ENCODE assay signal across 8 mouse cellular contexts in the genomic region with DNA sequence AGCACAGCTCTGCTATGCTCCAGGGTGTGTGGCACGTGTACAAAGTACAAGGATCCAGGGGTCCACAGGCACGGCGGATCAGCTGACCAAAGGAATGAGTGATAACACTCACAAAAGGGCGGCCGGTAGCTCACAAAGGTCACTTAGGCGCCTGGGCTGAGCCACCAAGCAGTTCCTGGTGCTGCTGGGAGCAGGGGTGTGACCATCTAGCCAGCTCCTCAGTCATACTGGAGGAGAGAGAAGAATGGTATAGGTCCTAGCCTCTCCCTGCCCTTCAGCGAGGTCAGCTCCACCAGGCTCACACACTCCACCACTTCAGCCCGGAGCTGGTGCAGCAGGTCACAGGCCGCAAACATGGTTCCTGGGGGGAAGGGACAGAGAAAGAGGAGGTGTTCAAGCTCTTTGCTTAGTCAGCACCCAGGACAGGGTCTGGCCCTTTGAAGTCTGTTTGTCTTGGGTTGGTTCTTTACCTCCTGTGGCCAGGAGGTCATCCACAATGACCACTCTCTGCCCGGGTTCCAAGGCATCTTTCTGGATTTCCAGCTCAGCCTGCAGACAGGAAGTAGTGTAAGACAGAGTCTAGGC. TPM values are rescaled to one million over a fixed set of nuclear protein-coding genes. Genes with fewer than 3 reads are reported as not detected.
DNase-seq lines count a peak whose midpoint lies in the region; ATAC-seq lines count a peak whose summit lies in the region.

No protein-coding gene starts in this region.

- no peak for ATAC-seq in lung, embryonic 15.5 days (ENCODE audit: borderline replicate concordance, extremely low read depth, low FRiP score, low TSS enrichment)
- ATAC-seq in embryonic facial prominence, embryonic 12.5 days (ENCODE audit: insufficient number of reproducible peaks, insufficient read depth, low FRiP score, low TSS enrichment), result no peak
- no peak for ATAC-seq in stomach, embryonic 14.5 days (ENCODE audit: insufficient number of reproducible peaks, insufficient read depth, low FRiP score, low read depth)

- H3K36me3 ChIP-seq in lung, embryonic 15.5 days, result peaks cover 39% of the 10 kb centered on the region
- H3K36me3 ChIP-seq in embryonic facial prominence, embryonic 12.5 days, result peaks cover 52% of the 10 kb centered on the region
- H3K36me3 ChIP-seq in stomach, embryonic 14.5 days (ENCODE audit: control insufficient read depth, insufficient read depth, low read length), result peaks cover 39% of the 10 kb centered on the region

- no peaks in the 10 kb centered on the region for H3K9me3 ChIP-seq in lung, embryonic 15.5 days
- no peaks in the 10 kb centered on the region for H3K9me3 ChIP-seq in embryonic facial prominence, embryonic 12.5 days
- H3K9me3 ChIP-seq in stomach, embryonic 14.5 days (ENCODE audit: control insufficient read depth, low read depth, low read length), result no peaks in the 10 kb centered on the region

- H3K4me2 ChIP-seq in lung, embryonic 15.5 days, result peak overlapping the region; percentile 90
- peak overlapping the region; percentile 85; the same call in 1 of the 2 replicates for H3K4me2 ChIP-seq in embryonic facial prominence, embryonic 12.5 days (replicated peaks)
- peak overlapping the region; percentile 88 for H3K4me2 ChIP-seq in stomach, embryonic 14.5 days (replicated peaks; ENCODE audit: low read depth, low read length)

- peak overlapping the region; percentile 70; the same call in 1 of the 2 replicates for H3K4me3 ChIP-seq in lung, embryonic 15.5 days
- no peak overlapping the region for H3K4me3 ChIP-seq in embryonic facial prominence, embryonic 12.5 days
- no peak overlapping the region for H3K4me3 ChIP-seq in stomach, embryonic 14.5 days (ENCODE audit: low read depth, low read length)

- peak overlapping the region; percentile 27 for H3K27ac ChIP-seq in lung, embryonic 15.5 days
- no peak overlapping the region for H3K27ac ChIP-seq in embryonic facial prominence, embryonic 12.5 days
- peak overlapping the region; percentile 55; the same call in 1 of the 2 replicates for H3K27ac ChIP-seq in stomach, embryonic 14.5 days (ENCODE audit: low read length)

- no peak for DNase-seq in lung, postnatal 36 days
- peak; percentile 56 to 57 for DNase-seq in kidney, postnatal 36 days
- no peak for DNase-seq in adrenal gland, postnatal 10 days
- no peak for DNase-seq in spleen, postnatal 36 days (ENCODE audit: low spot score in 2 of 2)
- no peak for DNase-seq in layer of hippocampus, postnatal 10 days (ENCODE audit: low spot score in 2 of 2)

- peaks cover 33% of the 10 kb centered on the region for H3K4me1 ChIP-seq in lung, embryonic 15.5 days
- H3K4me1 ChIP-seq in embryonic facial prominence, embryonic 12.5 days, result peaks cover 38% of the 10 kb centered on the region
- peaks cover 32% of the 10 kb centered on the region for H3K4me1 ChIP-seq in stomach, embryonic 14.5 days (ENCODE audit: control insufficient read depth, insufficient read depth, low read length)

- WGBS in lung, embryonic 15.5 days, result 25% methylated on average over 10 of the region's 10 CpGs
- 49% methylated on average over 10 of the region's 10 CpGs for WGBS in embryonic facial prominence, embryonic 12.5 days
- 19% methylated on average over 10 of the region's 10 CpGs for WGBS in stomach, embryonic 14.5 days

- H3K9ac ChIP-seq in lung, embryonic 15.5 days, result no peak overlapping the region
- H3K9ac ChIP-seq in embryonic facial prominence, embryonic 12.5 days, result no peak overlapping the region
- no peak overlapping the region for H3K9ac ChIP-seq in stomach, embryonic 14.5 days (replicated peaks; ENCODE audit: low read depth, low read length)

- H3K27me3 ChIP-seq in lung, embryonic 15.5 days, result no peaks in the 10 kb centered on the region
- no peaks in the 10 kb centered on the region for H3K27me3 ChIP-seq in embryonic facial prominence, embryonic 12.5 days
- H3K27me3 ChIP-seq in stomach, embryonic 14.5 days (ENCODE audit: control insufficient read depth, insufficient read depth, low read length), result no peaks in the 10 kb centered on the region

RNA-seq across cellular contexts. Expression of a gene that starts 1.9 kb away (rescaled TPM):
- 314 and 327 TPM in 2 replicates for polyA plus RNA-seq in lung, embryonic 15.5 days (2015; fragmentation: Nextera tagmentation; extraction: Ambion mirVana)
- 289 and 298 TPM in 2 replicates for polyA plus RNA-seq in embryonic facial prominence, embryonic 12.5 days (2016; fragmentation: Nextera tagmentation; extraction: Ambion mirVana)
- polyA plus RNA-seq in stomach, embryonic 14.5 days (2014; fragmentation: Nextera tagmentation; extraction: Ambion mirVana), result 394 and 436 TPM in 2 replicates
- total RNA-seq in adrenal gland, postnatal 10 days (2021), result 10 to 100 TPM; 67.5 to 72.3 TPM
- 10 to 100 TPM; 91.6 to 94.0 TPM for total RNA-seq in layer of hippocampus, postnatal 10 days (2021)

RNA-seq across cellular contexts. Expression of a gene that starts 6.9 kb away (rescaled TPM):
- 42.7 and 44.9 TPM in 2 replicates for polyA plus RNA-seq in lung, embryonic 15.5 days (2015; fragmentation: Nextera tagmentation; extraction: Ambion mirVana)
- 41.2 and 41.6 TPM in 2 replicates for polyA plus RNA-seq in embryonic facial prominence, embryonic 12.5 days (2016; fragmentation: Nextera tagmentation; extraction: Ambion mirVana)
- 34.8 and 36.4 TPM in 2 replicates for polyA plus RNA-seq in stomach, embryonic 14.5 days (2014; fragmentation: Nextera tagmentation; extraction: Ambion mirVana)
- 10 to 100 TPM; 17.2 to 20.7 TPM for total RNA-seq in adrenal gland, postnatal 10 days (2021)
- total RNA-seq in layer of hippocampus, postnatal 10 days (2021), result 1 to 10 TPM; 3.0 to 5.0 TPM

RNA-seq across cellular contexts. Expression of a gene that starts 23.6 kb away (rescaled TPM):
- polyA plus RNA-seq in lung, embryonic 15.5 days (2015; fragmentation: Nextera tagmentation; extraction: Ambion mirVana), result 18.7 and 23.4 TPM in 2 replicates
- polyA plus RNA-seq in embryonic facial prominence, embryonic 12.5 days (2016; fragmentation: Nextera tagmentation; extraction: Ambion mirVana), result 11.6 and 16.7 TPM in 2 replicates
- polyA plus RNA-seq in stomach, embryonic 14.5 days (2014; fragmentation: Nextera tagmentation; extraction: Ambion mirVana), result 15.6 and 24.2 TPM in 2 replicates
- total RNA-seq in adrenal gland, postnatal 10 days (2021), result 10 to 100 TPM; 31.5 to 41.5 TPM
- total RNA-seq in layer of hippocampus, postnatal 10 days (2021), result 1 to 10 TPM; 8.2 to 8.9 TPM

RNA-seq across cellular contexts. Expression of a gene that starts 36.5 kb away (rescaled TPM):
- polyA plus RNA-seq in lung, embryonic 15.5 days (2015; fragmentation: Nextera tagmentation; extraction: Ambion mirVana), result 12.5 and 13.5 TPM in 2 replicates
- polyA plus RNA-seq in embryonic facial prominence, embryonic 12.5 days (2016; fragmentation: Nextera tagmentation; extraction: Ambion mirVana), result 7.1 and 7.4 TPM in 2 replicates
- 12.6 and 14.6 TPM in 2 replicates for polyA plus RNA-seq in stomach, embryonic 14.5 days (2014; fragmentation: Nextera tagmentation; extraction: Ambion mirVana)
- total RNA-seq in adrenal gland, postnatal 10 days (2021), result 1 to 10 TPM; 8.0 to 8.3 TPM
- total RNA-seq in layer of hippocampus, postnatal 10 days (2021), result 10 to 100 TPM; 10.6 to 10.7 TPM

RNA-seq across cellular contexts. Expression of a gene that starts 36.7 kb away (rescaled TPM):
- 49.5 and 53.0 TPM in 2 replicates for polyA plus RNA-seq in lung, embryonic 15.5 days (2015; fragmentation: Nextera tagmentation; extraction: Ambion mirVana)
- 46.3 and 56.3 TPM in 2 replicates for polyA plus RNA-seq in embryonic facial prominence, embryonic 12.5 days (2016; fragmentation: Nextera tagmentation; extraction: Ambion mirVana)
- polyA plus RNA-seq in stomach, embryonic 14.5 days (2014; fragmentation: Nextera tagmentation; extraction: Ambion mirVana), result 55.9 and 66.9 TPM in 2 replicates
- total RNA-seq in adrenal gland, postnatal 10 days (2021), result 10 to 100 TPM; 48.9 to 56.5 TPM
- 10 to 100 TPM; 75.6 to 79.9 TPM for total RNA-seq in layer of hippocampus, postnatal 10 days (2021)

Comparison
In these comparisons a context has a peak if more than half of its experiments do, and no peak if none do; other contexts are left out.
1. DNase-seq: peak in kidney, postnatal 36 days (2 of 2); none in lung, postnatal 36 days (single experiment), adrenal gland, postnatal 10 days (single experiment), spleen, postnatal 36 days (0 of 2) and layer of hippocampus, postnatal 10 days (0 of 2).
2. Peak in every context shown above with its lines, with median percentiles within 50 percentile points of each other: H3K4me2 ChIP-seq.